Mouse (Mus musculus): ENCODE results near the gene Kcnk12. TPM values are rescaled to one million over a fixed set of nuclear protein-coding genes. Genes with fewer than 3 reads are reported as not detected.

The Kcnk12 gene
- total RNA-seq (2012; rRNA removed): not detected in 2 replicates
- not detected in 2 replicates for total RNA-seq (2014; rRNA removed)
- not detected in 2 replicates for polyA plus RNA-seq (2012; ENCODE audit: insufficient read length, low read depth)

- no peak for DNase-seq (ENCODE audit: extremely low read depth)
- no peak within 1 kb of the TSS for H3K4me2 ChIP-seq (ENCODE audit: insufficient read depth, low read depth, poor library complexity, severe bottlenecking)
- H3K36me3 ChIP-seq (replicated peaks in 1 of 2; ENCODE audit: control insufficient read depth in 1 of 2, insufficient read depth in 1 of 2, low read length in 1 of 2): no peaks in the 10 kb centered on the region
- H3K79me2 ChIP-seq (replicated peaks; ENCODE audit: control insufficient read depth, extremely low read depth, insufficient read depth, poor library complexity, severe bottlenecking): no peaks in the 10 kb centered on the region
- dilution Hi-C loops (cut with MboI; ENCODE audit: extremely low pct_ligation_motif_present, extremely low pct_unique_long_range_greater_than_20kb, low sequenced_read_pairs) (no loop called here), in situ Hi-C loops (cut with MboI; ENCODE audit: low pct_ligation_motif_present, low pct_unique_long_range_greater_than_20kb, low sequenced_read_pairs) (no loop called here)
- H3K4me3 ChIP-seq (replicated peaks in 1 of 3; ENCODE audit: low read depth in 2 of 3, low read length in 2 of 3, poor library complexity in 1 of 3): no peak within 1 kb of the TSS
- peaks cover 0 to 3% of the 10 kb centered on the region in 2 experiments; a peak in 1 of 4 replicates for H3K4me1 ChIP-seq (ENCODE audit: control insufficient read depth in 1 of 2, insufficient read depth in 2 of 2)
- TF ChIP-seq RAD21 (IDR thresholded peaks at IDR 0.05; ENCODE audit: low read depth, low read length) (no peak), JUN (IDR thresholded peaks at IDR 0.05; ENCODE audit: insufficient read depth, low read depth, low read length) (no peak), TCF12 (IDR thresholded peaks at IDR 0.05; ENCODE audit: low read depth, low read length) (no peak), ZMIZ1 (IDR thresholded peaks at IDR 0.05; ENCODE audit: low read depth, low read length) (no peak), MYC (IDR thresholded peaks at IDR 0.05; ENCODE audit: low read depth, low read length) (no peak), ZC3H11A (IDR thresholded peaks at IDR 0.05; ENCODE audit: low read depth, low read length) (no peak), POLR2A (IDR thresholded peaks at IDR 0.05; ENCODE audit: low read depth, low read length) (no peak), SMC3 (IDR thresholded peaks at IDR 0.05; ENCODE audit: low read depth, low read length) (no peak), ZKSCAN1 (IDR thresholded peaks at IDR 0.05; ENCODE audit: borderline replicate concordance, low read depth, low read length) (no peak), JUND (conservative IDR thresholded peaks at IDR 0.05; ENCODE audit: low read depth, low read length) (no peak), UBTF (IDR thresholded peaks at IDR 0.05; ENCODE audit: low read depth, low read length) (no peak), E2F4 (IDR thresholded peaks at IDR 0.05; ENCODE audit: insufficient replicate concordance, low read depth, low read length) (no peak), MEF2A (IDR thresholded peaks at IDR 0.05; ENCODE audit: borderline replicate concordance, low read depth, low read length) (no peak)
- peaks cover 21% of the 10 kb centered on the region for H3K9me3 ChIP-seq (replicated peaks; ENCODE audit: low read length)
- H3K27ac ChIP-seq (ENCODE audit: insufficient read depth, low read depth): no peak within 1 kb of the TSS
- H3K9ac ChIP-seq (ENCODE audit: insufficient read depth, low read depth): no peak within 1 kb of the TSS
- H3K27me3 ChIP-seq (replicated peaks): no peaks in the 10 kb centered on the region
Observed at GRCm38 (mm10) chr17:87797688-87798291, at the start of gene Kcnk12. Kcnk12 (minus strand) TSS chr17:87797994.

GRCm38 (mm10) chr17:87842156-87842555, 44.4 kb upstream of the Kcnk12 start:
- Histone ChIP-seq H3K4me2 (ENCODE audit: insufficient read depth, low read depth, poor library complexity, severe bottlenecking) (no peak overlapping the region), H3K4me1 (ENCODE audit: control insufficient read depth in 1 of 2, insufficient read depth in 2 of 2) (peaks cover 0 to 5% of the 10 kb centered on the region in 2 experiments; a peak in 2 of 4 replicates), H3K27ac (ENCODE audit: insufficient read depth, low read depth) (no peak overlapping the region), H3K9ac (ENCODE audit: insufficient read depth, low read depth) (no peak overlapping the region), H3K79me2 (replicated peaks; ENCODE audit: control insufficient read depth, extremely low read depth, insufficient read depth, poor library complexity, severe bottlenecking) (no peaks in the 10 kb centered on the region), H3K27me3 (replicated peaks) (peaks cover 3% of the 10 kb centered on the region), H3K4me3 (replicated peaks in 1 of 3; ENCODE audit: low read depth in 2 of 3, low read length in 2 of 3, poor library complexity in 1 of 3) (no peak overlapping the region), H3K9me3 (replicated peaks; ENCODE audit: low read length) (peaks cover 6% of the 10 kb centered on the region), H3K36me3 (replicated peaks in 1 of 2; ENCODE audit: control insufficient read depth in 1 of 2, insufficient read depth in 1 of 2, low read length in 1 of 2) (no peaks in the 10 kb centered on the region)
- TF ChIP-seq RCOR1 (conservative IDR thresholded peaks at IDR 0.05; ENCODE audit: low read depth, low read length): no peak
- no peak for TF ChIP-seq TCF12 (IDR thresholded peaks at IDR 0.05; ENCODE audit: low read depth, low read length)
- TF ChIP-seq NELFE (IDR thresholded peaks at IDR 0.05; ENCODE audit: low read depth, low read length): no peak
- no peak for TF ChIP-seq JUN (IDR thresholded peaks at IDR 0.05; ENCODE audit: insufficient read depth, low read depth, low read length)
- no peak for TF ChIP-seq ZNF384 (IDR thresholded peaks at IDR 0.05; ENCODE audit: low read depth, low read length)
- TF ChIP-seq MXI1 (IDR thresholded peaks at IDR 0.05; ENCODE audit: low read depth, low read length): no peak
- TF ChIP-seq JUND (conservative IDR thresholded peaks at IDR 0.05; ENCODE audit: low read depth, low read length): no peak
- TF ChIP-seq EP300 (IDR thresholded peaks at IDR 0.05; ENCODE audit: low read length): no peak
- no peak for TF ChIP-seq CHD1 (IDR thresholded peaks at IDR 0.05; ENCODE audit: low read depth, low read length)
- TF ChIP-seq ZMIZ1 (IDR thresholded peaks at IDR 0.05; ENCODE audit: low read depth, low read length): no peak
- no peak for DNase-seq (ENCODE audit: extremely low read depth)
- in situ Hi-C loops (cut with MboI; ENCODE audit: low pct_ligation_motif_present, low pct_unique_long_range_greater_than_20kb, low sequenced_read_pairs) (no loop called here), dilution Hi-C loops (cut with MboI; ENCODE audit: extremely low pct_ligation_motif_present, extremely low pct_unique_long_range_greater_than_20kb, low sequenced_read_pairs) (no loop called here)
